Mouse (Mus musculus) telencephalon, adult 2 months (tissue): ENCODE measurements around the gene Srrm3.

ENCODE experiments used
- DNase-seq: peaks from one replicate; pipeline ENCODE4 v3.0.0-alpha.2; 2011; ENCODE audit warnings: low read depth, low spot score

Srrm3 gene

DNA sequence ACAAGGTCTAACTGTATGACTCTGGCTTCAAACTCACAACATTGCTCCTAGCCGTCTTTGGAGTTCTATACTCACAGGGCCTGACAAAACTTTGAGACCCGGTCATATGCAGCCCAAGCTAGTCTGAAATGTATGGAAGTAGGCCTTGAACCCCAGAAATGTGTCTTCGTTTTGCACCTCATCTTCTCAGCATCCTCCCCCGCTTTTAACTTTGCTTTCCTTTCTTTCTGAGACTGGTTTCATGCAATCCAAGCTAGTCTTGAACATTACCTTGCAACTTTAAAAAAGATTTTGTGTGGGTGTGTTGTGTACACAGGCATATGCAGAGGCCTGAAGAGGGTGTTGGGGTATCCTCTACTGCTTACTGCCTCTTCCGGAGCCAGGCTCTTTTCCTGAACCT, 97.6 kb downstream of the Srrm3 start:
- DNase-seq: peak; percentile 55

DNA sequence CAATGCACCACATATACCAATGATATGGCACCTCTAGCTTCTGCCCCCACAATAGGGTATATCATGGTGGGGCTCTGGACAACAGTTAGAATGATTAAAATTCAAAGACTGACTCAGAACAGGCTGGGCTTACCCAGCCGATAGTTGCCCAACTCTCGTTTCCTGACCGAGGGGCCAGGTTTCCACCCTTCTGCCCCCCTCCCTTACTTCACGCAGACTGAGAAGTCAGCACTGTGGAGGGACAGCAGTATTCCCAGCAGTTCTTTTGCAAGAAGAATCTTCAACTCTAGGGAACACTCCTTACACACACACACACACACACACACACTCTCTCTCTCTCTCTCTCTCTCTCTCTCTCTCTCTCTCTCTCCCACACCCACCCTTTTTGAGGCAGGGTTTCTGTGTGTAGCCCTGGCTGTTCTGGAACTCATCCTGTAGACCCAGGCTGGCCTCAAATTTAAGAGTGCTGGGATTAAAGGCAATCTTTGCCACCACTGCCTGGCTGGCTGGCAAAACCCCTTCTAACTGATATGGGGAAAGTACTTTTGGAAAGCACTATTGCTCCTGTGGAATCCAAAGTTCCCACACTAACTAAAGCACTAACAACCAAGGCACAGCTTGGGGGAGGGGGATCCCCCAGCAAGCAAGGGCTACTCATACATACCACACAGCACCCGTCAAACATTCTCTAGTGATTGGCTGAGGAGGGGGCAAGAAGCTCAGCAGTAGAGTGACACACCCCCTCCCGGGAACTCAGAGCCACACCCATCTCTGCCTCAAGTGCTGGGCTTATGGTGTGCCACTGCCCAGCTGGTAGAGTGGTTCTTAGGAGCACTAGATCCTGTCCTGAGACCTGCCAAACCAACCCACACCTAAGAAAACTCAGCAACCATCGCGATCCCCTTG, 98.9 kb downstream of the Srrm3 start:
- no peak for DNase-seq

DNA sequence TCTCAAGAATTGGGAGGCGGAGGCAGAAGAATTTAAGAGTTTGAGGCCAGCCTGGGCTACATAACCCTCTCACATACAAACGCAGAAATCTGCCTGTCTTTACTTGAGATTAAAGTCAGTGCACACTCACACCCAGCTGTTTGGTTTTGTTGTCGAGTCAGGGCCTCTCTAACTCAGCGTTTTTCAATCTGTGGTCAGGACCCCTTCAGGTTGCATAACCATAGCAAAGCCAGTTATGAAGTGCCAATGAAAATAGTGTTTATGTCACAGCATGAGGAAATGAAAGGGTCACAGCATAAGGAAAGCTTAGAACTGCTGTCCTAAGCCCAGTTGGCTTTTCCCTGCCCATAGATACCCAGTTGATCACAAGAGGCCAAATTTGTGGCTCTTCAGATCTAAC, 100.2 kb downstream of the Srrm3 start:
- no peak for DNase-seq

DNA sequence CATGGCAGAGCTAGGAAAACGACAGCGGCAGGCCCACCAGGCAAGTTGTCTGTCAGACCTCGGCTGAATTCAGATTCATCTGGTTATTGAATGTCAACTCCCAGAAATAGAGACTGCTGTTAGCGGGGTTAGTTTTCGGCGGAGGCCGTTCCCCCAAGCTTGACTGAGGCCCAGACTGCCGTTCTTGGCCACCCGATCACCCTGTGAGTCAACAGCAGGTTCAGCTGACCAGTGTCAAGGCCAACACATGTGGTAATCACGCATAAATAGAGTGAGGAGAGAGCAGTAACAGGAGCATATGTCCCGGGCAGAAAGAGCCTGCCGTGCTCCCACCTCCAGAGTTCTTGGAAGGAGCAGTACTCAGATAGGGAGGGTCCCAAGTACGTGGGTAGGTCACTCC, 100.6 kb downstream of the Srrm3 start:
- no peak for DNase-seq

DNA sequence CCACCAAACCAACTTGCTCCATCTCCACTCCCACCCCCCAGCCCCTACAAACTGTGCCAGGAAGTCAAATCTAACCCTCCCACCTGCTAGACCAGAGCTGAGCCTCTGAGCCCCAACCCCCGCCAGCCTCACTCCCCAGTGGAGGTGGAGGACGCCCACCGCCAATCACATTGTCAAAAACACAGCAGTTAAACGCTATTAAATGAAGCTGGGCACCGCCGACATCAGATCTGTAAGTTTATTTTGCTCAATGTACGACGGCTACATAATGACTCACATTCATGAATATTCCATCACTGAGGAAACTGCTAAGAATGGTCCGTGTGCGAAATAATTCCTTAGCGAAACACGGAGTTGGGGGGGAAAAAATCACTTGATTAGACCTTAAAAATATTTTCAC, 101.5 kb downstream of the Srrm3 start:
- peak; percentile 58 for DNase-seq

DNA sequence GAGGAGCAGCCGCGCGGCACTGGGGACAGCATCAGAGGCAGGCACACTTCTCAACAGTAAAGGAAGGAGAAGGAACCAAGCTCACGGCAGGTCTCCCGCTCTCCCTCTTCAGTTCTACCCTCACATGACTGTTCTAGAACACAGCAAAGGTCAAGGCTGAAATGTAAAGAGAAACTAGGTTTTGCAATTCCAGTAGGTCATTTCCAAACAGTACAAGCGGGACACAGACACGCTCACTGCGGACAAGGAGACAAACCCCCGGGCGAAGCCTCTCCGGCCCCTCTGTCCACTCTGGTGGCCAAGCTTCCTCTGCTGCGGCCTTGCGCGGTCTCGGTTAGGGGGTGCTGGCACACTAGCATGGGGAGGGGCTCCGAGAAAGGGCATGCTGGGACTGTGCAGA, 102.3 kb downstream of the Srrm3 start:
- no peak for DNase-seq

DNA sequence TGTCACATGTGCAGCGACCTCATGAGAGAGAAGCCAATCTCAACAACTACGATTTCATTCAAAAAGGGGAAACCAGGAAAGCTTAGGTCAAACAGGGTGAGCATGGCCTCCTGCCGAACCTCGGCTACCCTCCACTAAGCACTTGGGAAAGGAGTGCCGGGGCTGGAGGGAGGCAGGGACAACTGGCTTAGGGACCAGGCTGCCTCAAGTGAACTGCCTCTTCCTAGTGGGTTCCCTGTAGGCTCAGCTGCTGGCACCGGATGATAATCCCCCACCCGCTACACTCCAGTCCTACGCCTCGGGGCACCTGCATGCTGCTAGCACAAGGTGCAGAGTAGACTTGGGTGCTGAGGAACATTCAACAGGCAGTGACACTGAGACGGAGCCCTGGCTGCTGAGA, 103.0 kb downstream of the Srrm3 start:
- DNase-seq: no peak

DNA sequence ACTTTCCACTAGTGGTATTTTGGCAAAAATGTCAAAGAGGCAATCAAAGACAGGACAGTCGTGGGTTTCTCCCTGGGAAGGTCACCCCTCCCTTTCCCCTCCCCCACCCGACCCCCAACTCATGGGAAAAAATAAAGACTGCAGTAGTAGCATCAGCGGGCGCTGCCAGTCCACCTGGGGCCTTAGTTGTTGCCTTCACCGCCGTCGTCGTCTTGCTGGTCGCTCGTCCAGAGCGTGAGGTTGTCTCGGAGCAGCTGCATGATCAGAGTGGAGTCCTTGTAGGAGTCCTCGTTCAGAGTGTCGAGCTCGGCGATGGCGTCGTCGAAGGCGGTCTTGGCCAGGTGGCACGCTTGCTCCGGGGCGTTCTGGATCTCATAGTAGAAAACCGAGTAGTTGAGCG, 104.1 kb downstream of the Srrm3 start:
- DNase-seq: no peak

DNA sequence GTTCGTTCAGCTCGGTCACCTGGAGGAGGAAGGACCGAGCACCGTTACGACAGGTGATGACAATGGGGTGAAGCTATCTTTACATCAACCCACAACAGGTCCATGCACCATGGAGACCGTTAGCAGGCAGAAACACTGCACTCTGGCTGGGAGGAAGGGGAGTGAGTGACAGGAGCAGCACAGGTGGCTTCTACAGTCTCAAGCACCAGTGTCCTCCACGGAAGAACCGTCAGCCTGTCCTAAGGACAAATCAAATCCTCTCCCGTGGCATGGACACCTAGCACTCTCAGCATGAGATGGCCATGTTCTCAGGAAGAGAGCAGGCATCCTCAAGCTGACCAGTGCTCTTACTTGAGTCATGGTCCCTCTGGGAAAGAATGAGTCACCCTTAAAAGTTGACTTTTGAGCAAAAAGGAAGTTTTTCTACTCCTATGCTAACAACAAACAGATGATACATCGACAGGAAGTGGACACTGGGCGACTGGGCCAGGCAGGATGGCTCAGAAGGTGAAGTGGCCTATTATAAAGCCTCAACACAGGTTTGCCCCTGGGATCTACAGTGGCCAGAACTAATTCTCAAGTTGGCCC, 105.0 kb downstream of the Srrm3 start:
- DNase-seq: no peak

DNA sequence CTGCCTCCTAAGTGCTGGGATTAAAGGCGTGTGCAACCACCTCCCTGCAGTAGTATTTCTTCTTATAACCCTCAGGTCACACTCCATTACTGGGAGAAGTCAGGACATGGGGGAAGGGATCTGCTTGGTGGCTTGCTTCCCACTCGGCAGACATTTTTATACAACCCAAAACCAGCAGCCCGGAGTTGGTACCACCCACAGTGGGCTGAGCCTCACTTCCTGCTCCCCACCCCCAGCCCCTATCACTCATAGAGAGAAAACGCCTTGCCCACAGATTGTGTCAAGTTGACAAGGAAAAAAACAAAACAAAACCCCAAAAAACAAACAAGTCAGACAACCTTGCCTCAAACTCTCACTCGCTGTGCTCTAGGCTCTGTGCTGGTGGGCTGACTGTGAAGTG, 106.5 kb downstream of the Srrm3 start:
- DNase-seq: no peak

DNA sequence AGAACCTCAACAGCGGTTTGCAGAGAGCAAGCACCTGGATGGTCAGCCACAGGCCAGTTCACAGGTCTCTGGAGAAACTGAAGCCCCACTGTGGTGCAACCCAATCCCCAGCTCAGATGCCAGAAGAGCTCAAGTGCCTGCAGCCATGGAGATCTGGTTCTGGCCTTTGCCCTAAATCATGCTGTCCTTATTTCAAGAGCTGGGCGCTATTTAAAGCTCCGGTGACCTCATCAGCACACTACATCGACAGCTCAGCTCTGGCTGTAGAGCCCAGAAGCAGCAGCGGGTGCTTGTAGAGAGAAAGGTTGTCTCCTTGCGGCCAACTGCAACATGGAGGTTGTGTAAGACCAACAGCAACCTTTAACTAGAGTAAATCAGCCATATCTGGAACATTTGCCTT, 107.5 kb downstream of the Srrm3 start:
- DNase-seq: no peak

DNA sequence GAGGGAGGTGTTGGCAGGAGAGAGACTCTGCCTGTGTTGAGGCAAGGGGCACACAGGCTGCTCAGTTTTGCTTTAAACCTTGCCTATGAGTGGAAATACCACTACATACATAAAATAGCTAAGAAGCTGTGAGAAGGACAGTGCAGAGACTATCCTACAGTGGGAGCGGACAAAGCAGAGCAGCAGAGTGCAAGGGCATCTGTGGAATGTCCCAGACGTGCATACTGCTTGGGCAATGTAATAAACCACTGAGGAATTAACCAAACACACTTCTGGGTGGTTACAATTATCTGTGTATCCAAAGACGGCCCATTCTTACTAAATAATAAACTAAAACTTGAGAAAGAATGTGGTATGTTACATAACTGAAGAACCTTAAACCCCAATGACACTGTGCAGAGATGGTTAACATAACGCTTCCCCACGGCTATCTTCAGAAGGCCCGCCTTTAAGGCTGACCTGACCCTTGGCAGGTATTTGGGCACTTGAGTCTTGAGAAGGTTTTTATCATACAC, 109.4 kb downstream of the Srrm3 start:
- DNase-seq: no peak

DNA sequence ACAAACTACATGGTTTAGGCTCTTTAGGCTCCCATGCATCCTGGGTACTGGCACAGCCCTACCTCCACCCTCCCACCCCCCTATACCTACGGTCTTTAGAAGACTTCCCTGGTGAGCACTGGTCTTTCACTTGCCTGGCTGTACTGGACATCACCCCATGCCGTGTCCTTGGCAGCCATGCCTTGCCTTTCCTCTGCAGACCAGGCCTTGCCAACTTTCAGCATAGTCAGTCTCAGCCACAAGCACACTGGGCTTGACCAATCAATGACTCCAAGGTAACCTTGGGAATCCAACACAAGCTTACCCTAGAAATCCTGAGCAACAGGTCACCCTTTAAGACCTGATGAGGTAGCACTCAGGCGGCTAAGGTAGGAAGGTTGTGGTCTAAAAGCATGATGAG, 109.9 kb downstream of the Srrm3 start:
- DNase-seq: no peak

DNA sequence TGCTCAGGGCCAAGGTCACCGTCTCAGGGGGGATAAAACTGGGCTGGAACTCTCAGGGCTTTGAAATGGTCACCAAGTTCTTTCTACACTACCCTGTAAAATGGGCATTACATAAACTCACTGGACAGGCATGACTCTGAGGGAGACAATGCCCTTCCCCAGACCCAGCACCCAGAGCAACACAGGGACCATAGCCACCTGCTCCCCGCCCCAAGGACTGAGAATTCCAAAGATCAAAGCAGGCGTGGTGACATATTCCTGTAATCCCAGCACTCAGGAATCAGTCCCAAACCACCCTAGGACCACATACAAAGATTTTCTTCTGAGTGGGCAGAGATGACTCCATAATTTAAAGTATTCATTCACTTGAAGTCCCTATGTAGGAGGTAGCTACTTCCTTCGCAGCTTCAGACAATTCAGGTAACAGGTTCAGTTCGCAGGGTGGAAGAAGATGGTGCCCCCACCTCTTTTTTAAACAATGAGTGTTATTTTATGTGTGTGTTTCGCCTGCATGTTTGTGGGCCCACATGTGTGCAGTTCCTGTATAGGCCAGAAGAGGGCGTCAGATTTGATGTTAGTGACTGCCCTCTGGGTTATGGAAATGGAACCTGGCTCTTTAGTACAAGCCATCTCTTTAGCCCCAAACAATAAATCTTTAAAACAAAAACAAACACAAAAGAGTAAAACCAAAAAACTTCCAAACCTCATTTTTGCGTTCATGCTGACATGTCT, 110.8 kb downstream of the Srrm3 start:
- no peak for DNase-seq

DNA sequence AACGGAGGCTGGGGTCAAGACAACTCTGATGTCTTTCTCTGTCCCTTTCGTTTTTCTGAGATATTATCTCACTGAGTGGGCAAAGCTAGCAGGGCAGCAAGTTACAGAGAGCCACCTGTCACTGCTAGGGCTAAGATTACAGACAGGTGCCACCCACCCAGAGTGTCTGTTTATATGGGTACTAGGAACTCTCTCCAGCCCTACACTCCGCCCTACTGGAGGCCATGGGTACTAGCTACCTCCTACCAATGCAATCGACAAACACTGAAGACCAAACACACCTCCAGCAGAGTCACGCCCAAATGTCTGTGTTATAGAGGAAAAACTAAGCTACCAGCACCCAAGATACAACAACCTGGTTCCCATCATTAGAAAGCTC, 111.4 kb downstream of the Srrm3 start:
- no peak for DNase-seq

DNA sequence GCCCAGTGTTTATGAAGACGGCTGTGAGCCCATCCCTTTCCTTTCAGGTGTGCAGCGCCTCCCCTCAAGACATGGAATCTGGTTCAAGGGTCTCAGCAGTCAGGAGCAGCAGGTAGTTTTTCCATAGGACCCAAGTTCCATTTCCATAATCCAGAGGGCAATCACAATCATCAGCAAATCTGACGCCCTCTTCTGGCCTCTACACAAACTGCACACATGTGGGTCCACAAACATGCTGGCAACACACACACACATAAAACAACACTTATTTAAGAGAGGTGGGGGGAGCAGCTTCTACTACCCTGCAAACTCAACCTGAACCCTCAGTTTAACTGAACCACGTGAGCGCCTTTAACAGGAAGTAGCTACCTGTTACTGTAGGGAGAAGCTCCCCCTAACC, 111.9 kb downstream of the Srrm3 start:
- DNase-seq: no peak

DNA sequence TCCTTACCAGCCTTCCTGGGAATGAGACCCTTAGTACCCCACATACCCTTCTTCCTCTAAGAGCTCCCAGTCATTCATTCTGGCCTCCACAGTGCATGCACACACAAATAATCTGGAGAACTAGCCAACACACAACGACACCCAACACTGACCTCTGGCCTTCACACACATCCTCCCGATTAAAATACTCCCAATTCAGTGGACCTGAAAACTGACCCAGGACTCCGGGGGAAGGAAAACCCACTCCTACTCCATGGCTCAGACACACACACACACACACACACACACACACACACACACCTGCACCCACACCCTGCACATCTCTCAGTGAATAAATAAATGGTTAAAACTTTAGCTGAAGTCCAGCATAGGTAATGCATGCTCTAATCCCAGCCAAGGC, 113.2 kb downstream of the Srrm3 start:
- DNase-seq: no peak

DNA sequence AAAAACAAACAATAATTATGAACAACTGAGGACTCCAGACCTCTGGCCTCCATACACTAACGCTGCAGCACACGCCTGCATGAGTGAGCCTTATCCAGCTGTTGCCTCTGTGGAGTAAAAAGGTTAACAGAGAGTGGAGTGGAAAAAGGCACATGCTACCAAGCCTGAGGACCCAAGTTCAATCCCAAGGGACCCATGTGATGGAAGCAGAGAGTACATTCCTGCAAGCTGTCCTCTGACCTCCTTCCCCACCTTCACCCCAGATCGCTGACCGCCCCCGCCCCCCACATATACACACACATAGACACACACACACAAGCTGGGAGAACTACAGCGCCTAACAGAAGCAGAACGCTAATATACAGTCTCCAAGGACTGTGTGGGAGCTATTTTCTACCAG, 117.2 kb downstream of the Srrm3 start:
- no peak for DNase-seq
